Mouse (Mus musculus) heart, embryonic 14.5 days (tissue): ENCODE data around the gene Pth1r. TPM values are rescaled to one million over a fixed set of nuclear protein-coding genes. Genes with fewer than 3 reads are reported as not detected.

Experiments
- ATAC-seq: fragments of 200-750 bp; cut with Nextera tagmentation; 2 replicates; pipeline ENCODE4 v1.8.0; 2017; ENCODE audit warnings: low read depth, moderate TSS enrichment; ENCODE audit not compliant: insufficient number of reproducible peaks, insufficient read depth, low FRiP score
- H3K27ac ChIP-seq, 2 experiments: fragments of 200-500 bp in 1 of 2; fragments of 300-500 bp in 1 of 2; sonication (generic) in 1 of 2; replicated peaks in 1 of 2; 2 replicates each; pipeline ENCODE4 v1.5.1; 2012 to 2014; ENCODE audit warnings: low read depth in 2 of 2, low read length in 2 of 2, control low read depth in 1 of 2, mild to moderate bottlenecking in 1 of 2, mixed read lengths in 1 of 2; ENCODE audit not compliant: control insufficient read depth in 1 of 2, insufficient read depth in 1 of 2
- H3K27me3 ChIP-seq: fragments of 300-500 bp; sonication (generic); 2 replicates; pipeline ENCODE4 v1.6.1; 2014; ENCODE audit warnings: mild to moderate bottlenecking, low read length, control low read depth; ENCODE audit not compliant: control insufficient read depth, insufficient read depth
- H3K36me3 ChIP-seq: fragments of 300-500 bp; sonication (generic); 2 replicates; pipeline ENCODE4 v1.6.1; 2014; ENCODE audit warnings: mild to moderate bottlenecking, control low read depth, low read length, mixed read lengths; ENCODE audit not compliant: control insufficient read depth, insufficient read depth
- H3K4me1 ChIP-seq, 2 experiments: fragments of 200-500 bp in 1 of 2; fragments of 300-500 bp in 1 of 2; sonication (generic) in 1 of 2; 2 replicates each; pipeline ENCODE4 v1.6.1; 2012 to 2014; ENCODE audit warnings: low read length in 2 of 2, control low read depth in 1 of 2, mixed read lengths in 1 of 2; ENCODE audit not compliant: control insufficient read depth in 2 of 2, insufficient read depth in 2 of 2
- H3K4me2 ChIP-seq: fragments of 300-500 bp; sonication (generic); 2 replicates; pipeline ENCODE4 v1.6.1; 2014; ENCODE audit warnings: mild to moderate bottlenecking, low read length
- H3K4me3 ChIP-seq, 2 experiments: fragments of 200-500 bp in 1 of 2; fragments of 300-500 bp in 1 of 2; sonication (generic) in 1 of 2; 2 replicates each; pipeline ENCODE4 v1.5.1; 2012 to 2014; ENCODE audit warnings: low read length in 2 of 2, mild to moderate bottlenecking in 2 of 2, control low read depth in 1 of 2, low read depth in 1 of 2, moderate library complexity in 1 of 2; ENCODE audit not compliant: control insufficient read depth in 1 of 2, insufficient read depth in 1 of 2
- H3K9ac ChIP-seq: fragments of 300-500 bp; sonication (generic); 2 replicates; pipeline ENCODE4 v1.6.1; 2014; ENCODE audit warnings: mild to moderate bottlenecking, low read length
- H3K9me3 ChIP-seq: fragments of 300-500 bp; sonication (generic); 2 replicates; pipeline ENCODE4 v1.6.1; 2016; ENCODE audit warnings: low read length, control low read depth; ENCODE audit not compliant: control insufficient read depth
- WGBS: fragments of 180-500 bp; shearing (Covaris S2); extraction: QIAGEN DNeasy Blood & Tissue Kit; methylation state at CpG from one replicate; pipeline ENCODE4 v1.1.7; 2014; 5-methylcytosine and 5-hydroxymethylcytosine counted together
- polyA plus RNA-seq: library from polyadenylated mRNA; unstranded; fragments of >200 nt; fragmentation: Nextera tagmentation; extraction: Ambion mirVana; gene quantifications from 2 replicates; pipeline ENCODE4 v1.2.1, GENCODE M21; 2014

Pth1r gene
- polyA plus RNA-seq, result 22.2 and 23.9 TPM in 2 replicates

DNA sequence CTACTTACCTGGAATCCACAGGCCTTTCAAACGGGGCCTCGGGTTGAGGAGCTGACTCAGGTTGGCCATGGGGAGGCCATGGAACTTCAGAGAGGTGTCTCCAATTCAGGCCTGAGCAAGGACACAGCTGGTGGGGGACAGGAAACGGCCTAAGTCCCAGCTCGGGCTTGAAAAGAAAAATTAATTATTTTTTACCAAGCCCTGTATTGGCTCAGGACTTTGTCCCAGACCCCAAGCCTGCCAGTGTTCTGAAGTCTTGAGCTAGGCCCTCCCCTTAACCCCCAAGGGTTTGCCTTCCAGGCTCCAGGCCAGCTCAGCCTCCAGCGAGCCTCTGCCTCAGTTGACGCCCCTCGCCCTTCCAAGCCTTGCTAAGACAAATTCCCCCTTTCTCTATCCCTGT lies at the start of gene Pth1r:
Gene Pth1r, minus strand, starts transcription at position 185 of the 400 bp plus-strand sequence.
- Histone ChIP-seq H3K4me2 (no peak within 1 kb of the TSS), H3K4me3 (no peak within 1 kb of the TSS), H3K4me1 (peaks cover 33 to 40% of the 10 kb centered on the region in 2 experiments), H3K36me3 (no peaks in the 10 kb centered on the region), H3K27ac (no peak within 1 kb of the TSS), H3K9ac (no peak within 1 kb of the TSS), H3K27me3 (peaks cover 10% of the 10 kb centered on the region; the same call in 1 of the 2 replicates), H3K9me3 (no peaks in the 10 kb centered on the region)
- 73% methylated on average over 7 of the region's 7 CpGs for WGBS
- ATAC-seq, result no peak

GRCm38 (mm10) chr9:110790462-110790861 lies 43.5 kb upstream of the Pth1r start:
- Histone ChIP-seq H3K9ac (no peak overlapping the region), H3K36me3 (no peaks in the 10 kb centered on the region), H3K27me3 (no peaks in the 10 kb centered on the region), H3K9me3 (no peaks in the 10 kb centered on the region), H3K4me1 (no peaks in the 10 kb centered on the region), H3K27ac (no peak overlapping the region), H3K4me2 (no peak overlapping the region), H3K4me3 (no peak overlapping the region)
- ATAC-seq, result no peak
- 65% methylated on average over 4 of the region's 4 CpGs for WGBS

DNA sequence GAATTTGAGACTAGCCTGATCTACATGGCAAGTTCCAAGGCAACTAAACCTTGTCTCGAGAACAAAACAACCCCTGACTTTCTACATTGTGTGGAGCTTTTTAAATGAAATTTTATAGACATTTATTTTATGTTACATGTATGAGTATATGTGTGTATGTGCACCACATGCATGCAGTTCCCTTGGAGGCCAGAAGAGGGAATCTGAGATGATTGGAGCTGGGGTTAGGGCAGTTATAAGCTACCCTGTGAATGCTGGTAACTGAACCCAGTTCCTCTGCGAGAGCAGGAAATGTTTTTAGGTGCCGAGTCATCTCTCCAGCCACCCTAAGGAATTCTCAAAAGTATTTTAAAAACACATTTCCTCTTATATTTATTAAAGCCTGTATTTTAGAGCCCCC lies 41.2 kb upstream of the Pth1r start:
- ATAC-seq, result no peak
- Histone ChIP-seq H3K4me1 (peaks cover 0 to 5% of the 10 kb centered on the region in 2 experiments; a peak in 2 of 4 replicates), H3K4me3 (no peak overlapping the region), H3K27ac (no peak overlapping the region), H3K9me3 (no peaks in the 10 kb centered on the region), H3K4me2 (no peak overlapping the region), H3K36me3 (no peaks in the 10 kb centered on the region), H3K27me3 (no peaks in the 10 kb centered on the region), H3K9ac (no peak overlapping the region)
- 90% methylated on average over 3 of the region's 3 CpGs for WGBS

- WGBS, result 20% methylated on average over 1 of the region's 1 CpGs
- H3K27me3 ChIP-seq, result no peaks in the 10 kb centered on the region
- no peak overlapping the region for H3K27ac ChIP-seq
- 0 out of 2 replicates have a peak overlapping the region, but pooled peaks have one; percentile 2 for H3K9ac ChIP-seq
- ATAC-seq, result no peak
- H3K36me3 ChIP-seq, result no peaks in the 10 kb centered on the region
- no peak overlapping the region for H3K4me2 ChIP-seq
- H3K9me3 ChIP-seq, result no peaks in the 10 kb centered on the region
- H3K4me1 ChIP-seq, result peaks cover 13 to 24% of the 10 kb centered on the region in 2 experiments
- no peak overlapping the region for H3K4me3 ChIP-seq
Observed at GRCm38 (mm10) chr9:110783611-110784010, 36.7 kb upstream of the Pth1r start.

GRCm38 (mm10) chr9:110781731-110782130 lies 34.8 kb upstream of the Pth1r start:
- Histone ChIP-seq H3K4me3 (peak overlapping the region; percentile 48 to 57), H3K4me2 (peak overlapping the region; percentile 95), H3K9ac (peak overlapping the region; percentile 75), H3K36me3 (no peaks in the 10 kb centered on the region), H3K27ac (peak overlapping the region; percentile 60 to 77), H3K9me3 (no peaks in the 10 kb centered on the region), H3K4me1 (peaks cover 13 to 27% of the 10 kb centered on the region in 2 experiments), H3K27me3 (no peaks in the 10 kb centered on the region)
- ATAC-seq, result peak; percentile 64
- under 1% methylated on average over 23 of the region's 23 CpGs for WGBS

DNA sequence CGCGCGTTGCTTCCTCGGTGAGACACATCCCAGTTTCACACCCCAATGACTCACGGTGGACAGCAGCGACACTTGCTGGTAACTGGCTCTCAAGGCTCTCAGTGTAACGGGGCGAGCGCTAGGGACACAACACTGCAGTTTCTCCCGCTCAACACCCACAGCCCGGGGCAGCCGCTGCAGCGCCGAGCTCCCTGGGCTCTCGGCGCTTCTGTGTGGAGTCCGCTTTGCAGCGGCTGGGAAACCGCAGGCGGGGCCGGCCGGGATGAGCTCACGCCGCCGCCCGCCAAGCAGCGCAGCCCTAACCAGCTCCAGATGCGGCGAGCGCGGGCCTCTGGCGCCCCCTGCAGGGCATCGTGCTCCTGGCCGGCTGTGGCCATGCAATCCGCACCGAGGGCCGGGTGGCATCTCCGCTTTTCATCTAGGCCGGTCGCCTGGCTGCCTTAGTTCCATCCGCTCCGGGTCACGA lies 34.3 kb upstream of the Pth1r start:
- WGBS, result under 1% methylated on average over 40 of the region's 43 CpGs
- Histone ChIP-seq H3K9ac (peak overlapping the region; percentile 75), H3K27me3 (no peaks in the 10 kb centered on the region), H3K36me3 (no peaks in the 10 kb centered on the region), H3K27ac (peak overlapping the region; percentile 60 to 77), H3K9me3 (no peaks in the 10 kb centered on the region), H3K4me1 (peaks cover 13 to 27% of the 10 kb centered on the region in 2 experiments), H3K4me3 (peak overlapping the region; percentile 48 to 57), H3K4me2 (peak overlapping the region; percentile 95)
- peak; percentile 85 for ATAC-seq

GRCm38 (mm10) chr9:110779242-110779913 lies 32.4 kb upstream of the Pth1r start:
- WGBS, result 54% methylated on average over 5 of the region's 5 CpGs
- no peaks in the 10 kb centered on the region for H3K36me3 ChIP-seq

More at GRCm38 (mm10) chr9:110779242-110779913, 32.4 kb upstream of the Pth1r start:
- no peaks in the 10 kb centered on the region for H3K9me3 ChIP-seq
- no peak overlapping the region for H3K9ac ChIP-seq
- peaks cover 27 to 43% of the 10 kb centered on the region in 2 experiments for H3K4me1 ChIP-seq
- H3K4me2 ChIP-seq, result no peak overlapping the region
- no peaks in the 10 kb centered on the region for H3K27me3 ChIP-seq
- no peak for ATAC-seq
- no peak overlapping the region for H3K4me3 ChIP-seq
- H3K27ac ChIP-seq, result no peak overlapping the region
